Mouse (Mus musculus): ENCODE results near the gene Dnajc15.

DNA sequence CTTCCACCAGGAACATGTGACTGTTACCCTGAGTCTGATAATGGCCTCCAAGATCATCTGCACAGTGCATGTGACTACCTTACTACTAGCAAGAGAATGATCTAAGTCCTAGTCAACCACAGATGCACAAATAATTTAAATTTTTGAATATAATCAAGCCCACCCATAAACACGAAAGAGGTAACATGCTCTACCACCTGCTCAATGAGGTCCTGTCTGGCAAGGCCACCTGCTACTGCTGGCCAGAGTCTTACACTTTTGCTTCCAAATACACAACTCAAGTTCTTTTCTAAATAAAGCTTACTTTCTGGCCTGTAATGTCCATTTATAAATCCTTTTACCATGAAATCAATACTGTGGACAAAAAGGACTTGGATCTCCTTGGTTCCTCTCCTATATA lies 15.0 kb downstream of the Dnajc15 start:
- no peak for TF ChIP-seq CTCF (IDR thresholded peaks at IDR 0.05; ENCODE audit: low read depth, low read length)
- TF ChIP-seq POLR2A (IDR thresholded peaks at IDR 0.05; ENCODE audit: borderline replicate concordance, low read depth, low read length): no peak
